Mouse (Mus musculus) hindbrain, embryonic 13.5 days (tissue): ENCODE measurements around the gene Rph3a. TPM values are rescaled to one million over a fixed set of nuclear protein-coding genes. Genes with fewer than 3 reads are reported as not detected.

Source experiments
- ATAC-seq: fragments of 200-750 bp; cut with Nextera tagmentation; 2 replicates; pipeline ENCODE4 v1.8.0; 2017; ENCODE audit warnings: moderate TSS enrichment; ENCODE audit not compliant: low FRiP score
- H3K27ac ChIP-seq: fragments of 300-500 bp; sonication (generic); 2 replicates; pipeline ENCODE4 v1.5.1; 2015; ENCODE audit warnings: inconsistent platforms, mild to moderate bottlenecking, moderate library complexity
- H3K27me3 ChIP-seq: fragments of 300-500 bp; sonication (generic); 2 replicates; pipeline ENCODE4 v1.6.1; 2015; ENCODE audit warnings: mild to moderate bottlenecking, inconsistent platforms
- H3K36me3 ChIP-seq: fragments of 300-500 bp; sonication (generic); 2 replicates; pipeline ENCODE4 v1.6.1; 2015; ENCODE audit warnings: mild to moderate bottlenecking, inconsistent platforms
- H3K4me1 ChIP-seq: fragments of 300-500 bp; sonication (generic); replicated peaks from 2 replicates; pipeline ENCODE4 v1.6.1; 2015; ENCODE audit warnings: inconsistent platforms
- H3K4me2 ChIP-seq: fragments of 300-500 bp; sonication (generic); 2 replicates; pipeline ENCODE4 v1.6.1; 2015; ENCODE audit warnings: inconsistent platforms, mild to moderate bottlenecking, moderate library complexity
- H3K4me3 ChIP-seq: fragments of 300-500 bp; sonication (generic); 2 replicates; pipeline ENCODE4 v1.5.1; 2015; ENCODE audit warnings: mild to moderate bottlenecking, inconsistent platforms
- H3K9ac ChIP-seq: fragments of 300-500 bp; sonication (generic); 2 replicates; pipeline ENCODE4 v1.6.1; 2015; ENCODE audit warnings: mild to moderate bottlenecking, inconsistent platforms
- H3K9me3 ChIP-seq: fragments of 300-500 bp; sonication (generic); 2 replicates; pipeline ENCODE4 v1.6.1; 2016; ENCODE audit warnings: inconsistent platforms
- WGBS: fragments of 180-500 bp; shearing (Covaris S2); methylation state at CpG from one replicate; pipeline ENCODE4 v1.1.7; 2015; 5-methylcytosine and 5-hydroxymethylcytosine counted together
- polyA plus RNA-seq: library from polyadenylated mRNA; unstranded; fragments of >200 nt; fragmentation: Nextera tagmentation; extraction: Ambion mirVana; gene quantifications from 2 replicates; pipeline ENCODE4 v1.2.1, GENCODE M21; 2015

The Rph3a gene
- polyA plus RNA-seq, result 15.0 and 16.1 TPM in 2 replicates

DNA sequence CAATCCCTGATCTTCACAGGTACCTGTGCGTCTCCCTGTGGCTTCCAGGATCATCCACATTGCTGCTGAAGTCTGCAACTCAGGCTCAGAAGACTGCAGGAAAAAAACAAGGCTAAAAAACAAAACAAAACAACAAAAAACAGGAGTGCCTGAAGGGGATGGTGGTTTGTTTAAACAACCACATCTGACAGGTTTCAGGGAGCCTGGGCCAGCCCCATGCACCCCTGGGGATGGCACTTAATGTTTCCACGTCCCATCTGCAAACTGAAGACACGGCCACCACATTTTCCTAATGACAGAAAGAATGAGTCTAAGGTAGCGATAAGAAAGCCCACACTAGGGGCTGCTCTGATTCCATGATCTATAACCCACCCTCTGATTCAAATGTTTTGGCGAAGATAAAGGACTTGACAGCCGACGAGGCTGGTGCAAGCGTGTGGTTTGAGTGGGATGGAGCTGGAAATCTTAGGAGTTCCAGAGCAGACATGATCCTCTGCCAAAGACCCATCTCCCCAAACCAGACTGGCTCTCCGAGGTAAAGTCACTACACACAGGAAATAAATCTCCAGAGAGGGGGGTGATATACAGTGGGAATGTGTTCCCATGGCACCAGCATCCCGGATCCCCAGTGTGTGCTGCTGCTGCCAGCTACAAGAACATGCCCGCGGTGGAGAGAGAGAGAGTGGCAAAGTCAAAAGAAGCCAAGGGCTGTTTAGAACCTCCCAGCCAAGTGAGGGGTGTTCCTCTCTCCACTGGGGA, at the start of gene Rph3a:
Rph3a (minus strand) TSS at position 282 of the 759 bp plus-strand sequence.
- Histone ChIP-seq H3K4me2 (peak within 1 kb of the TSS; percentile 52), H3K36me3 (no peaks in the 10 kb centered on the region), H3K9me3 (no peaks in the 10 kb centered on the region), H3K27ac (peak within 1 kb of the TSS; percentile 62), H3K4me1 (peaks cover 56% of the 10 kb centered on the region), H3K9ac (peak within 1 kb of the TSS; percentile 60), H3K4me3 (peak within 1 kb of the TSS; percentile 37), H3K27me3 (peaks cover 20% of the 10 kb centered on the region)
- no peak for ATAC-seq
- WGBS, result 50% methylated on average over 12 of the region's 12 CpGs

DNA sequence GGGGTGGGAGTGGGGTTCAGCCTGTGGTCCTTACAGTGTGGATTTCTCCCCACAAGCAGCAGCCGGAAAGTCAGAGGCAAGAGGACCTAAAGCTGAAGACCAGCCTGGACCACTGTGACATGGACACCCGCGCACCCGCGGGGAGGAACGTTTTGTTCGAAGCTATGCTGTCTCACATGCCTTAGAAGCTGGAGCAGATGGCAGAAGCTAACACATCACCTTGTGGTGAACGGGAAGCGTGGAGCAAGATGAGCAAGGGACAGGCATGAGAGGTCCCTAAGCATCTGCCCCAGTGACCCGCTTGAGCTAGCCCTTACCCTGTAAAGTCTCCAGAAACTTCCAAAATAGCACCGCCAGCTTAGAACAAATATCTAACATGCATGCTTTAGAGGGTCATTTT, 48.4 kb upstream of the Rph3a start:
- WGBS, result 92% methylated on average over 11 of the region's 11 CpGs

DNA sequence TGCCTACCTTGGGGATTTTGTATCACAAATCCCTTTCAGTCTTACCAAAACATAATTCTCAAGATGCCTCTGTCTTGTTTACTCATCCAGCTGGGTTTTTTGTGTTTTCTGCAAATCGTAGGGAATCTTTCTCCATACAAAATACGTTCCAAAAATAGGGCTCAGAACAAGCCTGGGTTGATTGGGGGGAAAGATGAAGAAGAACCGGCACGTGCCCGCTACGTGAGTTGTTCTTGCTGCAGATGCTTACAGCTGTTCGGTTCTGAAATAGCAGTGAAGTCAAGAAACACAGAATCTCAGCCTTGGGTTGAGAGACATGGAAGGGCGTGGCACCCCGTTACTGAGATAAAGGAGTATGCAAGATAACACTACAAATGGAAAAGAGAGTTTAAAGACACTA, 44.0 kb upstream of the Rph3a start:
- no peak overlapping the region for H3K4me2 ChIP-seq
- no peak for ATAC-seq
- 85% methylated on average over 9 of the region's 9 CpGs for WGBS

More for the DNA sequence above, 48.4 kb upstream of the Rph3a start:
- no peak overlapping the region for H3K4me3 ChIP-seq
- H3K27ac ChIP-seq, result no peak overlapping the region
- no peaks in the 10 kb centered on the region for H3K36me3 ChIP-seq
- no peak overlapping the region for H3K4me2 ChIP-seq
- peaks cover 7% of the 10 kb centered on the region for H3K4me1 ChIP-seq
- no peaks in the 10 kb centered on the region for H3K9me3 ChIP-seq
- no peak overlapping the region for H3K9ac ChIP-seq
- 0 out of 2 replicates have a peak, but pooled peaks cover 2% of the 10 kb centered on the region for H3K27me3 ChIP-seq
- ATAC-seq, result no peak

DNA sequence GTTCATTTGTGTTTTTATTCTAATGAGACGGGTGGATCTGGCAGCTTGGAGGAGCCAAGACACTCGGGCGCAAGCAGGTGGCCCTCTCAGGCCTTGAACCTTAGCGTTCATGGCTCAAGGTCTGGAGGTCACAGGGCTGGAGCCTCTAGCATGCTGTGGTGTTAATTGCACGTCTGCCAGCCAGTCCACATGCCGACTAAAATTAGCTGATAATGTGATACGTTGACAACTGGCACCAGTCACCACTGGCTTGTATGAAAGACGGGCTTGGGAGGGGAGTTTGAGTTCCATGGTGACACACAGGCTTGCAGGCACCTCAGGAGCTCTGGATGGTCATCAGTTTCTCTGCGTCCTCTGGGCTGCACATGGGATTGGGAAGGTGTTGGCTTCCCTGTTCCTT, 31.9 kb upstream of the Rph3a start:
- H3K36me3 ChIP-seq, result no peaks in the 10 kb centered on the region
- 78% methylated on average over 9 of the region's 9 CpGs for WGBS

More for the DNA sequence above, 44.0 kb upstream of the Rph3a start:
- no peaks in the 10 kb centered on the region for H3K4me1 ChIP-seq
- no peak overlapping the region for H3K9ac ChIP-seq
- no peaks in the 10 kb centered on the region for H3K36me3 ChIP-seq
- H3K4me3 ChIP-seq, result no peak overlapping the region
- no peak overlapping the region for H3K27ac ChIP-seq
- 0 out of 2 replicates have a peak, but pooled peaks cover 2% of the 10 kb centered on the region for H3K27me3 ChIP-seq
- H3K9me3 ChIP-seq, result no peaks in the 10 kb centered on the region

DNA sequence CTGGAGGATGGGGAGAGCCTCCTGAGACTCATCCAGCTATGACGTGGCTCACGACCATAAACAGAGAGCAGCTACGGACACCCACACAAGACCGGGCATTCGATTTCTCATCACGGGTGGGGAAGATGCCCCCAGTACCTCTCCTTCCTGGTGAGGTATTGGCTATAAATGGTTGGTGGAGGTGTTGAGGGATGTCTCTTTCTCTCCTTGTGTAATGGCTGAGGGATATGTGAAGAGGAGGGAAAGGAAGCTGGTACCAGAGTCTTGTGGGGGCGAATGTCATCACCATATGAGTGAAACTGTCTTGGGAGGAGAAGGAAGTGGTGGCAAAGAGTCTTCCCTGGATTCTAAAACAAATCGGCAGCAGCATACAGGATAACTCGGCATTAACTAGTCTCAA, 29.6 kb upstream of the Rph3a start:
- Histone ChIP-seq H3K9me3 (no peaks in the 10 kb centered on the region), H3K27ac (no peak overlapping the region), H3K9ac (no peak overlapping the region), H3K4me3 (no peak overlapping the region), H3K27me3 (peaks cover 3% of the 10 kb centered on the region; the same call in 1 of the 2 replicates), H3K4me2 (no peak overlapping the region), H3K36me3 (no peaks in the 10 kb centered on the region), H3K4me1 (no peaks in the 10 kb centered on the region)
- WGBS, result 89% methylated on average over 9 of the region's 9 CpGs
- no peak for ATAC-seq

More for the DNA sequence above, 31.9 kb upstream of the Rph3a start:
- Histone ChIP-seq H3K4me2 (no peak overlapping the region), H3K4me1 (peaks cover 10% of the 10 kb centered on the region; the same call in 1 of the 2 replicates), H3K27me3 (peaks cover 3% of the 10 kb centered on the region; the same call in 1 of the 2 replicates), H3K4me3 (no peak overlapping the region), H3K27ac (no peak overlapping the region), H3K9ac (no peak overlapping the region), H3K9me3 (no peaks in the 10 kb centered on the region)
- ATAC-seq, result no peak

DNA sequence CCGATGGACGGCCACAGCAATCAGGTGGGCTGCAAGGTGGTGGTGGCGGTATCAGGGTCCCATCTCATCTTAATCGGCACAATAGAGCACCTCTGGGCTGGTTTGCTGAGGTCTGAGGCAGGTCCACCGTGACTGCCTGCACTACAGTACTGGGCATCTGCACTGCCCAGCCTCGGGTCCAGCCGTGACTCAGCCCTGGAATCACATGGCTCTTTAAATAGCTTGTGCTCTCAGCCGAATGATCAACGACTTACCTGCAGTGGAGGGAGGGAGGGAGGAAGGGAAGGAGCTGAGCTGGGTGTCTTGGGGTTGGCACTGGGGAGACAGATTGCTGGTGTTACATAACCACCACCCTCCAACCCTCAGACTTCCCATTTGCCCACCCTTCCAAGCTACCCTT, 20.3 kb upstream of the Rph3a start:
- no peaks in the 10 kb centered on the region for H3K27me3 ChIP-seq
- no peak overlapping the region for H3K27ac ChIP-seq
- no peak overlapping the region for H3K4me3 ChIP-seq
- WGBS, result 85% methylated on average over 9 of the region's 9 CpGs
- H3K9ac ChIP-seq, result no peak overlapping the region
- H3K9me3 ChIP-seq, result no peaks in the 10 kb centered on the region
- H3K4me2 ChIP-seq, result no peak overlapping the region
- no peak for ATAC-seq
- peaks cover 20% of the 10 kb centered on the region for H3K4me1 ChIP-seq
- H3K36me3 ChIP-seq, result no peaks in the 10 kb centered on the region

DNA sequence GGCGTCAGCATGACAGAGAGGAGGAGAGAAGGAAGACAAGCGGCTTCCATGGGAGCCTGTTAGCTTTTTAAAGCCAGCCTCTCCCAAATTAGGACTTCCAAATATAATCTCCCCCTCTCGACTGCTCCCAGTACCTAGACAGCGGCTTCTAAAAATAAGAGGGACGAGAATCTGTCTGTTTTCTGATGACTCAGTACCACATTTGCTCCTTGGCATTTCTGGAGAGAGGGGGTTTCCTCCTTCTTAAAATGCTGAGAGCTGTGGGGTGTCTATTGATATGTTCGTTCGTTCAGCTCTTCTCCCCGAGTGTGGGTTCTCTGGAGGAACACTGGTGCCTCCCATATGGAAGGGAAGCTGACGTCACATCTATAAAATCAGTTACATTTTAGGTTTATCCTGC, 9.6 kb upstream of the Rph3a start:
- Histone ChIP-seq H3K4me3 (no peak overlapping the region), H3K4me1 (peaks cover 27% of the 10 kb centered on the region), H3K4me2 (no peak overlapping the region), H3K27ac (no peak overlapping the region), H3K9ac (no peak overlapping the region), H3K9me3 (no peaks in the 10 kb centered on the region), H3K27me3 (no peaks in the 10 kb centered on the region), H3K36me3 (no peaks in the 10 kb centered on the region)
- 83% methylated on average over 9 of the region's 9 CpGs for WGBS
- ATAC-seq, result no peak

DNA sequence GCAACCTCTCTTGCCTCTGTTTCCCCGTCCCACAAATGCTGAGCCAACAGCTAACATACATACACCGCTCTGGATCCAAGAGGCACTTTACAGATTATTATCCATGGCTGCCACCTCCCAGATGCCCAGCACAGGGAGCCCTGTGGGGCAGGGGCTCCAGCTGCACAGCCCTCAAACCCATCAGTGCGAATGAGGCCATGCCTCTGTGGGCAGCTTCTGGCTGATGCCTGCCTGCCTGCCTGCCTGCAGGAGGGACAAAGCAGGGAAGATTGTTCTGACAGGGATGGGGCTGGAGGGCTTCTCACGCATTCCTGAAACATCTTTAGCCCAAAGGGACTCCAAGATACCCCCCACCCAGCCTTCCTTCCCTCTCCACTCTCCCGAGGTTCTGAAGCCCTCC, 7.8 kb upstream of the Rph3a start:
- Histone ChIP-seq H3K4me2 (no peak overlapping the region), H3K27me3 (no peaks in the 10 kb centered on the region), H3K4me3 (no peak overlapping the region), H3K9ac (no peak overlapping the region), H3K9me3 (no peaks in the 10 kb centered on the region), H3K4me1 (peaks cover 41% of the 10 kb centered on the region), H3K36me3 (no peaks in the 10 kb centered on the region), H3K27ac (no peak overlapping the region; the same call in 1 of the 2 replicates)
- ATAC-seq, result no peak
- 47% methylated on average over 5 of the region's 5 CpGs for WGBS

DNA sequence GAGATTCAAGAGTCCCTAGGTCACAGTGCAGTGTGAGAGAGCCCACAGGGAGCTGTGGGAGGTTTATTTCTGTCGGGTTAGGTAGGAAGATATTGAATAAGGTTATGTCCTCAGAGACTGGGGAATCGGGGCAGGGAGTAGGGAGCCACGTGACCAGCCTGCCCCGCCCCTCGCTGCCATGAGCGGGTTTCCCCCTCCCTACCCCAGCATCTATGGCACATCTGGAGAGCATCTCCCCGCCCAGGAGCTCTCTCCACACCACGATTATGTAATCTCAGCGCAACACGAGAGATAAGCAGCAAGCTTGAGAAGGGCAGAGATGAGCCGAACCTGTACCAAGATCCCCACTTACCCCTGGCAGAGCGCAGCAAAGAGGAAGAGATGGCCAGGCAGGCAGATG, 6.5 kb upstream of the Rph3a start:
- Histone ChIP-seq H3K9me3 (no peaks in the 10 kb centered on the region), H3K9ac (no peak overlapping the region), H3K27ac (peak overlapping the region; percentile 35; the same call in 1 of the 2 replicates), H3K4me1 (peaks cover 41% of the 10 kb centered on the region), H3K27me3 (no peaks in the 10 kb centered on the region), H3K36me3 (no peaks in the 10 kb centered on the region), H3K4me2 (no peak overlapping the region), H3K4me3 (no peak overlapping the region)
- ATAC-seq, result no peak
- 34% methylated on average over 12 of the region's 12 CpGs for WGBS

DNA sequence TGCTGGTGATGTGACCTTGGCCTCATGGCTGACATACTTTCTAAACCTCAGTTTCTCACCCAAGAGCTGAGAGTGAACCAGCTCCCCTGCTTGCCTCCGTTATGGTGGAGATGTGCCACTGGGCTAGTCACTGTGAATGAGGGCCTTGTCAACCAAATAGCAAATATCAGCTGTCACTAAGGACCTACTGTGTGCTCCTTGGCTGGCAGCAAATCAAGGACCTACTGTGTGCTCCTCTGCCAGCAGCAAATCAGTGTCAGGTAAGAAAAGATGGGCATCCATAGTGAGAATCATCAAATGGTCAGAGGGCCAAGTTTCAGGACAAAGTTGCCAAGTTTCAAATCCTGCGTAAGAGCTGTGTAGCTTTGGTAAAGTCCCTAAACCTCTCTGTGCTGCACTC, 4.6 kb upstream of the Rph3a start:
- H3K27ac ChIP-seq, result peak overlapping the region; percentile 8; the same call in 1 of the 2 replicates
- ATAC-seq, result no peak
- no peak overlapping the region for H3K4me2 ChIP-seq
- H3K36me3 ChIP-seq, result no peaks in the 10 kb centered on the region
- no peak overlapping the region for H3K4me3 ChIP-seq
- H3K9me3 ChIP-seq, result no peaks in the 10 kb centered on the region
- WGBS, result 90% methylated on average over 2 of the region's 2 CpGs
- 0 out of 2 replicates have a peak, but pooled peaks cover 3% of the 10 kb centered on the region for H3K27me3 ChIP-seq
- H3K4me1 ChIP-seq, result peaks cover 51% of the 10 kb centered on the region
- no peak overlapping the region for H3K9ac ChIP-seq

DNA sequence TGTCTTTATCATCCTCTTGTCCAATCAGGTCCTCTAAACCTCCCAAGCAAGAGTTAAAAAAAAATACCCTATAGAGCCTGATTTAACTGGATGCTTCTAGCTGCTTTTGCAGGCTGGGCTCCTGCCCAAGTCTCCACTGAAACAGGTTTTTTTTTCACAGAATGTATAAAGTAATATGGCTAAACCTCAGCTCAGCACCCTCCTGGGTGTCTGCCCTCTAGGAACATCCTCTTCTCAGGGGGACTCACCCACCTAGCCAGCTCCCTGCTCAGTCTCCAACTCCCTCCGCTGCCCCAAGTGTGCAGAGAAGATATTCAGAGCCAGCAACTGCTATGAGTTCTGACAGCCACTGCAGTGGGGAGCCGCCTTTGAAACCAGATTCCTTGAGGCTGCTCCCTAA, 2.1 kb upstream of the Rph3a start:
- ATAC-seq, result no peak
- H3K4me1 ChIP-seq, result peaks cover 65% of the 10 kb centered on the region
- 0 out of 2 replicates have a peak overlapping the region, but pooled peaks have one; percentile 14 for H3K27ac ChIP-seq
- H3K4me3 ChIP-seq, result no peak overlapping the region
- H3K4me2 ChIP-seq, result no peak overlapping the region
- H3K36me3 ChIP-seq, result no peaks in the 10 kb centered on the region
- H3K27me3 ChIP-seq, result peaks cover 18% of the 10 kb centered on the region
- no peaks in the 10 kb centered on the region for H3K9me3 ChIP-seq
- no peak overlapping the region for H3K9ac ChIP-seq
- 19% methylated on average over 2 of the region's 2 CpGs for WGBS

DNA sequence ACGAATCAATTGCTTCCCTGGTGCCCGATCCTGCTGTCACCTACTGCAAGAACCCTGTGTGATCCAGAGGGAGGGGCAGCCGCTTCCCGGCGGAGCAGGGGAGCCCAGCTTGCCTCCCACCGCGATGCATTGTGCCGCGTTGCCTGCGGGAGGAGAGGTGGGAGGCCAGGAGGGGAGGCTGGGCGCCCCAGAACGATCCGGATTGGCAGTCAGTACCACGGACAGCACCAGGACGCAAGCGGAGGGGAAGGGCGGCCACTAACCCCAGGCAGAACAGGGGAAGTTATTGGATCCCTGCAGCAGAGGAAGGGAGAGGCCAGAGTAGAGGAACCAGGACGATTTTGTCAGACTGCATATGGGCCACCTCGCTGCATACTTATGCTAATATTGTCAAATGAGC, 486 bp downstream of the Rph3a start:
- Histone ChIP-seq H3K27me3 (peaks cover 26% of the 10 kb centered on the region), H3K27ac (peak overlapping the region; percentile 62), H3K4me1 (peaks cover 60% of the 10 kb centered on the region), H3K4me2 (peak overlapping the region; percentile 52), H3K9me3 (no peaks in the 10 kb centered on the region), H3K4me3 (peak overlapping the region; percentile 37), H3K36me3 (no peaks in the 10 kb centered on the region), H3K9ac (peak overlapping the region; percentile 60)
- under 1% methylated on average over 19 of the region's 19 CpGs for WGBS
- peak; percentile 60; the same call in 1 of the 2 replicates for ATAC-seq
